Mouse (Mus musculus) spleen, adult 12 weeks (tissue): Measurements from ENCODE around the gene Ndufs1.

Experiments
- DNase-seq: peaks from one replicate; pipeline ENCODE4 v3.0.0; 2022; ENCODE audit warnings: low spot score

Gene Ndufs1

DNA sequence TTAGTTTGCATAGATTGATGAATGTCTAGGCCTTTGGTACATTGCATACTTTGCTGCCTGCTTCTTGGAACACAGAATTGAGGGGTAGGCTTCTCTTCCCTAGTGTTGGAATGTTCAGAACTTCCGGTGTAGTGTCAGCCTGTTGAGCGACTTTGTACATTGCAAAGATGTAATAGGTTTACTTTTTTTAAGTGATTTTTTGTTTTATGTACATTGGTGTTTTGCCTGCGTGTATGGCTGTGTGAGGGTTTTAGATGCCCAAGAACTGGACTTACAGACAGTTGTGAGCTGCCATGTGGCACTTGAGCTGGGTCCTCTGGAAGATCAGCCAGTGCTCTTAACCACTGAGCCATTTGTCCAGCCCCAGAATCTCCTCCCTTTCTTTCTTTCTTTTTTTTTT is 61.1 kb downstream of the Ndufs1 start:
- no peak for DNase-seq

DNA sequence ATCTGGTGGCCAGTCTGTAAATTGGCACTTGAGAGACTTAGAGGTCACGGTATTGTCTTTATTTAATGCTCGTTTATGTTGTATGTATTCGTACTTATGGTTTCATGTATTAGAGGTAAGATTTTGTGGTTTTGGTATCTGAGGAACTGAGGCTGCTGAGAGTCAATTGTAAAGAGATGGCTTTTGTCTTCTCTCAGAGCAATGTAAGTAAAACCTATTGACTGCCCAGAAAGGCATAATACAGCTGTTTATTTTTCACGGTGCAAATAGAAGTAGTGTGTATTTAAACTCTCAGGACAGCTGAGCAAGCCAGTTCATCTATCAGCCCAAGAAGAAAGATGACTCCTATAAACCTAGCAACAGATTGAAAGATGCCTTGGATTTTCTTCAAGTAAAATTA is 61.5 kb downstream of the Ndufs1 start:
- DNase-seq: no peak

DNA sequence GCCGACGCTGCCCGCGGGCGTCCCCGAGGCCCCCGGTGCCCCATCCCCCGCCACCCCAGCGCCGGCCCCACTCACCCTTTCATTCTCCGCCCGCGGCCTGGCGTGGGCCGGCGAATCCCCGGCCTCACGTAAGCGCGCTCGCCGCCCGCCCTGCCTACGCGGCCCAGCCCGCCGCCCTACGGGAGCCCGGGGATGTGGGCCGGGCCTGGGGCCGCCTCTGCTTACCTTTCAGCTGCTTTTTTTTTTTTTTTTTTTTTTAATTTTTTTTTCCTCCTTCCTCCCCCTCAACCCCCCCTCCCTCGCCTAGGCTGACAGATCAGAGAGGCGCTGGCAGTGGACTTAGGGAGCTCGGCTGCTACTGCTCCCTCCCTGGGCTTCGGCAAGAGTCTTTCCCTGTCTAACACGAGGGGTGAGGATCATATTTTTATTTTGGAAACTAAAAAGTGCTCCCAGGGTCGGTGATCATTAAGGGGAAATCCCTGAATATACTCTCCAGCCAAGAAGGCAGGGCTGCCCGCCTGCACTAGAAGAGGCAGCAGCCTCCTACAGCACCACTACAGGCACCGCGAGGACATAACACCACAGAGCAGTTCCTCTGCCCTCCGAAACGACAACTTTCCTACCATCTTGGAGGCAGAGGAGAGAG is 62.4 kb downstream of the Ndufs1 start, which contains the start of gene Ino80d:
Ino80d (minus strand) TSS at position 532 of the 646 bp plus-strand sequence.
- DNase-seq: peak; percentile 76

DNA sequence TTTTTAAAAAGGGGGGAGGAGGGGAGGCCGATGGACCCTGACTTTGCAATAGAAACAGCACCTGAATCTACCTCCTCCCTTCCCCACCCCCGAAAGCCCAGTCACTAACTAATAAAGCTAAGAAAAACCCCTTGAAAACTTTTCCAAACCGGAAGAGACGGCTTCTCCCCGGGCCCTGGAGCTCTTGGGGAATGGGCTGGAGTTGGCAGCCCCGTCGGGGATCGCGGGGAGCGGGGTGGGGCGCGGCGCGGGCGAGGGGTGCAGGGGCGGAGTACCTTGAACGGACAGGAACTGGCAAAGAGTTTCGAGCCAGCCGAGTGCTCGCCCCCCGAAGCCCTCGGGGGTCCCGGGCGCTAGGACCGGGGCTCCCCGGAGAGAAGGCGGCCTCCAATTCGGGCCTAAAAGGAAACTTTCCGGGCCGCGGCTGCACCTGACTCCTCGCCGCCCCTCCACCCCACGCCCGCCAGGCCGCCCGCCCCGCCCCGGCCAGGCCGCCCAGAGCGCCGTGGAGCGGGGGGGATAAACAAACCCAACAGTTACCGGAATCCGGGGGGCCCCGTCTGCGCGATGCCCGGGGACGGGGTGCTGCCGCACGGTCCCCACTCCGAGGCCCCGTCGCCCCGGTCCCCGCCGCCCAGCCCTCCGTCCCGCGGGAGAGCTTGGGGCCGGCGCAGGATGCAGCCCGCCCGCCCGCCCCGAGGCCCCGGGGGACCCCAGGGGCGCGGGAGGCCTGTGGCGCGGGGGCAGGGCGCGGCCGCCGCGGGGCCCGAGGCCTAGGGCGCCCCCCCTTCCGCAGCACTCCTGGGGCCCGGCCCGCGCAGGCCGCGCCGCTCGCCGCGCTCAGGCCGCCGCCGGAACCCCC is 63.1 kb downstream of the Ndufs1 start:
- peak; percentile 65 for DNase-seq

DNA sequence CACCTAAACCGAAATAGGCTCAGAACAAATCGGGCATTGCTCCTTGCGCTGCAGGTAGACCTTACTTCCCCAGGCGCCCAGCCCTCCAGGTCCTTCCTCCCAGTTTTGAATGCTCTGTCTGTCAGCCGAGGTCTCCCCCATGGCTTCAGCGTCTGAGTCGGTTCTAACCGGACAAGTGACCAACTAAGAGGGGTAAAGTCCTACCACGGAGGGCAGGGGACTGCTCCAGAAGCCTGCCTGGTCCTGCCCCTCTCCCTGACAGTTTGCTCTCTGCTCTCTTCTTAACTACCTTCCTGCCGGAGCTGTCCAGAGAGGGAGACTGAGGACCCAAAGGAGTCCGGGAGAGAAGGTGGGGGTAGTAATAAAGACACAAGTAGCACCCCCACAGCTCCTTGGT is 63.8 kb downstream of the Ndufs1 start:
- peak; percentile 39 for DNase-seq

DNA sequence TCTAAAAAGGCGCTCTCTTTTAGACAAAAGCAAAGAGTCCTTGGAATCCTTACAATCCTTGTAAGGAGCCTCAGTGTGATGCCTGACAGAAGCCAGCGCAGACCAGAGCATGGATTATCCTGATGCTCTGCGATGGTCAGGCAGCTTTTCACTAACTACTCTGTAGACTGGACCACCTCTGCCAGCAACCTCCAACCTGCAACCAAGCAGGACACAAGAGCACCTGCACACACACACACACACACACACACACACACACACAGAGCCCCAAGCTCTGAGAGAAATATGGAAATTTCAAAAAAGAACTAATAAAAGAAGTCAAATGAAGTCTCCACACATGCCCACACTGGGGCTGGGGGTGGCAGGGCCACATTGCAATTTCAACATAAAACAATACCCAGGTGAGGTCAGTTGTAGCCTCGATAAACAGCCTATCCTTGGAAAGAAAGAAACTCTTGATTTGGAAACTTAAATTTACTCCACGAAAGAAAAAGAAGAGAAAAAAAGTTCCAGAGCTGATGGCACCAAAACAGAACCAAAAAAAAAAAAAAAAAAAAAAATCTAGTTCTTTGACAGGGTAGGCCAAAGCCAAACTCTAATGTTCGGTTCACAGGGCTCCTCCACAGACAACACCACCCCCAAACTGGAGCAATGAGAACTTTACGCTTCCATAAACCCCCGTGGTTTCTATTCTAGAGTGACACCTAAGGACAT is 64.3 kb downstream of the Ndufs1 start:
- no peak for DNase-seq

DNA sequence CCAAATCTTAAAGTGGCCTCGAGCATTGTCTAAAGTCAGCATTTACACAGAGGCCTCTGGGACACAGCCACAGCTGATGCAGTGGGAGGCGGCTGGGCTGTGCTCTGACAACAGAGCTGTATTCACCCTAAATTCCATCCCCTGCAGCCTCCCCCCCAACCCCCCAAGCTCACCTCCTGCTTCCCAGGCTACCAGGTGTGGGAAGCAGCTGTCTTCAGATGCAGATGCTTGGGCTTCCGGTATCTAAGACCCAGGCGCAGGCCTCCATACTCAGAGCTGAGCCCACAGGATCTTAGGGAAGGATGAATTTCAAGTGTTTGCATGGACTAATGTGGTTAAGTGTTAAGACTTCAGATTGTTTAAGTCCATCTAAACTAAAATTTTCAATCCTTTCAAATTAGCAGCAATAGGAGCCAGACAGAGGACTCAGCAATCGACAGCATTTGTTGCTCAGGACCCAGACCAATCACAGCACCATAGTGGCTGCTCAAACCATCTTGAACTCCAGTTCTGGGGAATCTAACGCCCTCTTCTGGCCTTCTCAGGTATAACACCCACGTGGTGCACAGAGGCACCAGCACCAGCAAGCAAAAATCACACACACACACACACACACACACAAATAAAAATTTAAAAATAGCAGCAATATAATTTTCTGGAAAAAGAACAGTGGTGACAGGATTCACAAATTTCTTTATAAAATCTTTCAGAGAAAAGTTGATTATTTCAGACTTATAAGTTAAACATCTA is 65.9 kb downstream of the Ndufs1 start:
- DNase-seq: peak; percentile 15

DNA sequence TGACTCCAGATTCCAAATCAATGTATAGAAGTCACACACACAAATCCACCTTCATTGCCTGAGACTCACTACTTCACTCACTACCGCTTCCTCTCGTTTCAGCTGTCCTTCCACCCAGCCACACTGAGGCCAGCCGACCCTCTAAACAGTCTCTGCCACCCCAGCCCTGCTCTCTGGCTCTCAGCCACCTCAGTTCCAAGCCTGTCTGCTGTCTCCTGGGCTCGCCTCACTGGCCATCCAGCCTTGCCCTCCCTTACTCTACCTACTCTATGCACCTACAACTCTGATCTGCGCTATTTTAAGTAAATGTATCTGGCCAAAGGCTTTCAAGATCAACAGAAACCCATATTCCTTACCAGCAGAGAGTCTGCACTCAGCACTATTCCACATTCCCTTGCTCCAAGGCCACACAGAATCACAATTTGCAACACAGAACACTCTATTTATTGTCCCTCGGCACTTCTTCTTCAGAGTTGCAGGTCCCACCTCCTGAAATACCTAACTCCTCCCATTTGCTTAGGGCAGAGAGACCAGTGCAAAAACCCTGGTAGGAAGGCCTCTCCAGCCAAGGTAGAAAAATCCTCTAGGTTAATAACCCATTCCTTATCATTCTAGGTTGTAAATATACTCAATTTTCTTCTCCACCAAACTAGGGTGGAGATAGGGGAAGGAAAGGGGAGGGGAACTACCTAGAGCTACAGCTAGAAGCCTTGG is 68.9 kb downstream of the Ndufs1 start:
- DNase-seq: no peak

DNA sequence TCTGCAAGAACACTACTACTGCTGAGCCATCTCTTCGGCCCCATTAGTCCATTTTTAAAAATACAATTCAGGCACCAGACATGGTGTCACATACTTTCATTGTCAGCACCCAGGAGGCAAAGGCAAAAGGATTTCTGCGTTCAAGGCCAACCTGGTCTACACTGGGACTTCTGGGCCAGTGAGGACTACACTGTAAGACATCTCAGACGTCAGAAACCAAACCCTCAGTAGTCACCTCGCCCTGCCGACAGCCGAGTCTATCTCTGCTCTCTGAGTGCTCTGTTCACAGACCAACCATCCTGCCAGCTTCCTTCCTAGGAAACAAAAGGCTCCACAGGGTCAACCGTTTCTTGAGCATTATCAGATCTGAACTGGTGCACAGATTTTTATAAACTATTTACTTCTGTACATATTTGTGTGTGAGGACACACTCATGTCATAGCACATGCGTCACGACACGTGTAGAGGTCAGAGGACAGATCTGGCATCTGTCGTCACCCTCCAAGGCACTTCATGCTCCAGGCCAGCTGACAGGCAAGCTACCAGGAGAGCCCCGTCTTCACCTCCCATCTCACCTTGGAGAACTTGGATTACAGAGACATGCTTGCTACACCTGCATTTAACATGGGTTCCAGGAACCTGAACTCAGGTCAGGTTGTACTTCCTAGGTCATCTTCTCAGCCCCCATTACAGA is 73.7 kb downstream of the Ndufs1 start:
- no peak for DNase-seq

DNA sequence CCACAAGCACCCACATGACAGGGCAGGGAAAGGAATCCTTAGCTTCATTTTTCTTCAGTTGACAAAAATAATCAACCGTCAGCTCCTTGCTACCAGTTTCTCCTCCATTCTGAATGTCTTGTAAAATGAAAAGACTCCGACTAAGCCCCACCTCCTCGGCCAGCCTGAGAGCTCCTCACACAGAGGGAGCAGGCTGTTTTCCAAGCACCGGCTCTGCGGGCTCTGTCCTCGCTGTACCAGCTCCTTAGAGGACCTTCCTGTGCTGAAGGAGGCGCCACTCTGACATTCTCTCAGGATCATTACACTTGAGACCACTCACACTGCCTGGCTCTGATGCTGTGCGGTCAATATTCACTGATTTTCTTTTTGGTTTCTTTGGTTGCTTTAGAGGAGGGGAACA is 76.4 kb downstream of the Ndufs1 start:
- no peak for DNase-seq

DNA sequence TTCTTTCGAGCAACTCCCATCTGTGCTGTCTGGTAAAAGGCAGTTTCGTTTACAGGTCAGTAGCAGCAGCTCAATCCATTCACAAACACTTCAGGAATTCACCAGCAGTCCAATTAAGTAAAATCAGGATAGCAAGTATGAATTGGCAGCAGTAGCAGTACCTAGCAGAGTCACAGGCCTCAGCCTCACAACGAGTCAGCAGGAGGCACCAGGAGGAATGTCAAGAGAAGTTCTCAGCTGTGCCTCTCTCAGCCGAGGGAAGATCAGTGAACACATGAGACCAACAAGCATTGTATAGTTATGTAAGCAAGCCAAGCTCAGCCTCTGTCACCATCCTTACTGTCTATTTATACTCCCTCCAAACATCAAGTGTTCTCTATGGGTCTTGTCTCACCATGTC is 77.8 kb downstream of the Ndufs1 start:
- DNase-seq: no peak

DNA sequence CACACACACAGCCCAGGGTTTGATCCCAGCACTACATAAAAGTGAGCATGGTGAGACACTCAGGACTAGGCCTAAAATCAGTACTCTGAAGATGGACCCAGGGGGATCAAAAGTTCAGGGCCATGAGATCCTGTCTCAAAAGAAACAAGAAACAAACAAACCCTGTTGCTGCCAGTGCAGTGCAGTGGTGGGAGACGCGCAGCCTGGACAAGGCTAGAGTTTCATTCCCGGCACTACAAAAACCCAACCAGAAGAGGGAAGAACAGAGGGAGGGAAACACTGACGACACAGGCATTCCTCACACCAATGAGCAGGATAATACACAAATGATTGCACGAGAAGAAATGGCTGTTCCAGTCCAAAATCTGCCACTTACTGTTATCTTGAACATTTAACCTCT is 80.6 kb downstream of the Ndufs1 start:
- DNase-seq: no peak
